Mouse (Mus musculus) retina, postnatal 1 day (tissue): Measurements from ENCODE around the gene Gm11020.
"Not testable (repeated sequence)": the region's sequence is repeated elsewhere in the genome, so short reads cannot be mapped to it uniquely, and the experiment has no call there.

Experiments
- DNase-seq: peaks from one replicate; pipeline ENCODE4 v3.0.0-alpha.2; 2012

Gene Gm11020

GRCm38 (mm10) chr8:104321267-104321666 lies at the start of gene Gm11020:
TSS of gene Gm11020 (plus strand) at chr8:104321567.
- DNase-seq, result not testable (repeated sequence)

GRCm38 (mm10) chr8:104293081-104293480 lies 28.3 kb upstream of the Gm11020 start, which contains the start of gene Cmtm2a:
TSS of gene Cmtm2a (minus strand) at chr8:104293181.
- DNase-seq, result not testable (repeated sequence)

DNA sequence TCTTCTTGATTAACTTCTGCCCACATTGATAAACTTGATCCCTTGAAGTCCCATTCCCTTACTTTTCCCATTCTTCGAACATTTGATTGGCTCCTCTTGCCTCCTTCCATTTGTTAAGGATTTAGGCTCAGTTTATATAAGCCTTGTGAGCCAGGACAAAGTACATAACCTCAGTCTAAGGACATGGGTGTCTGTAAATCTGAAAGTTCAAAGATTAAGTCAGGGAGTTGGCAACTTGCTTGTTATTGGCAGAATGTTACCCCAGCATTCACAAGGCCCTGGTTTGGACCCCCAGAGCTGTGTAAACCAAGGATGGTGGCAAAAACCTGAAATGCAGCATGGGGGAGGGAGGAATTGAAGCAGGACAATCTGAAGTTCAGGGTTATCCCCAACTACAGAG lies 27.0 kb upstream of the Gm11020 start:
- no peak for DNase-seq

DNA sequence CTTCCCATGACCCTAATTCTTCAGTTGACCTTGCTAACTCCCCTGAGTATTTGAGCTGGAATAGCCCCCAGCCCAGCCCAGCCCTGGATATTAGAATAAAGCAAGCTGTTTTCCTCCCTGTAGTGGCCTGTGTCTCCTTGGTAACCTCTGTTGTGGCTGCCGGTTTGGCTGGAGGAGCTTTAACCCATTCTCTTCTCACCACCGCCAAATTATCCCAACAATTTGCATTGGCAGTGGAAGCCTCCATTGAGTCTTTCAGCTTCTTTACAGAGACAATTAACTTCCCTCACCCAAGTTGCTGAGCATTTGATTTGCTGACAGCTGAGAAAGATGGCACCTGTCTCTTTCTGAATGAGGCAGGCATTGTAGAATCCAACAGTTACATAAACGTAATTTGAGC lies 19.8 kb upstream of the Gm11020 start:
- DNase-seq, result peak; percentile 81

GRCm38 (mm10) chr8:104302536-104302935 lies 18.8 kb upstream of the Gm11020 start:
- not testable (repeated sequence) for DNase-seq

GRCm38 (mm10) chr8:104304962-104305361 lies 16.4 kb upstream of the Gm11020 start:
- DNase-seq, result no peak

DNA sequence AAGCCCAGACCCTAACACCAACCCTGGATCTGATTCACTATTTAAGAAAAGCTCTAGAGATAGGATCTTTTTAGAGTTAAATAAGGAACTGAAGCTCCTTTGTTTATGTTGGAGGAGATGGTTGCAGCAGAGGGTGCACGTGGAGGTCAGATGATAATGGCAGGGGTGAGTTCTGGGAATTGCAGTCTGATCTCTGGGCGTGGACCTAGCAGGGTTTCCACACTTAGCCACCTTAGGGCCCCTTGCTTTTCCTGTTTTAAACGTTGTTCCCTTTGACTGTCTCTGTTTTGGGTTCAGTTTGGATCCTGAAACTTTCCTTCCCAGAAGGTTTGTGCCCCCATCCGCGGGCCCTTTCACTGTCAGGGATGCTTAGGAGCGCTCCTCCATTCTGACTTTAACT lies 13.0 kb upstream of the Gm11020 start:
- not testable (repeated sequence) for DNase-seq

DNA sequence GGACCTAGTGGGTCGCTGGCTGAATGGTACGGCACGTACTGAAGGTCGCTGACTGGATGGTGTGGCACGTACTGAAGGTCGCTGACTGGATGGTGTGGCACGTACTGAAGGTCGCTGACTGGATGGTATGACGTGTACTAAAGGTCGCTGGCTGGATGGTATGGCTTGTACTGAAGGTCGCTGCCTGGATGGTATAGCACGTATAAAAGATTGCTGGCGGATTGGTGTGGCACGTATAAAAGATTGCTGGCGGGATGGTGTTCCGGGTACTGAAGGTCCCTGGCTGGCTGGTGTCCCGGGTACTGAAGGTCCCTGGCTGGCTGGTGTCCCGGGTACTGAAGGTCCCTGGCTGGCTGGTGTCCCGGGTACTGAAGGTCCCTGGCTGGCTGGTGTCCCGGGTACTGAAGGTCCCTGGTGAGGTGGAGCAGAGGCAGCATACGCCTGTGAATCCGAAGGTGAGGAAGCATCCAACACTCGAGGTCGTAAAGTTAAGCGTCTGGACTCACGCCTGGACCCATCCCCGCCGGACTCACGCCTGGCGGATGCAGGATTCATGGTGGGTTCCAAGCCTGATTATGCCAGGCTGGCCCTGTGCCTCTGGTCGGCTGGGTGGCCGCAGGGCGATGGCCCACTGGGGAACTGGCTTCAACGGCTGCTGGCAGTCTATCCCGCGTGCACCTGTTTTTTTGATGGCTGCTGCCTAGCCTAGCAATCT lies 11.8 kb upstream of the Gm11020 start, which contains the start of the genes Gm45711 and Cmtm1:
Gm45711 (minus strand) TSS at position 641 of the 715 bp plus-strand sequence.
Cmtm1 (minus strand) TSS at position 705 of the 715 bp plus-strand sequence.
- not testable (repeated sequence) for DNase-seq

- not testable (repeated sequence) for DNase-seq
Measured at GRCm38 (mm10) chr8:104312023-104312422, 9.3 kb upstream of the Gm11020 start.

DNA sequence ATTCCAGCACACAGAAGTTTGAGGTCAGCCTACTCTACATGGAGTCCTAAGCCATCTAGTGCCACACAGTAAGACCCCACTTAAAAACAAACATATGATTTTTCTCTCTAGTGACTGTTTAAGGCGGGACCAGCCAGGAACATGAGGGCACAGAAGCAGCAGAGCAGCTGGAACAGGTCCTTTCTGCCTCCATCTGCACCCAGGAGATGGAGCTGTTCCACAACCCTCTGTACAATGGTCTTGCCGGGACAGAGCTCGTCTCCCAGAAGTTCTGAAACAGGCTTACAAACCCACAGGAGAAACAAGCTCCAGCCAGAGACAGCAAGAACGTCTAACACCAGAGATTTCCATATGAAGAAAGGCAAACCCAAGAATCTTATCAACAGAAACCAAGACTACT lies 8.1 kb upstream of the Gm11020 start:
- no peak for DNase-seq

DNA sequence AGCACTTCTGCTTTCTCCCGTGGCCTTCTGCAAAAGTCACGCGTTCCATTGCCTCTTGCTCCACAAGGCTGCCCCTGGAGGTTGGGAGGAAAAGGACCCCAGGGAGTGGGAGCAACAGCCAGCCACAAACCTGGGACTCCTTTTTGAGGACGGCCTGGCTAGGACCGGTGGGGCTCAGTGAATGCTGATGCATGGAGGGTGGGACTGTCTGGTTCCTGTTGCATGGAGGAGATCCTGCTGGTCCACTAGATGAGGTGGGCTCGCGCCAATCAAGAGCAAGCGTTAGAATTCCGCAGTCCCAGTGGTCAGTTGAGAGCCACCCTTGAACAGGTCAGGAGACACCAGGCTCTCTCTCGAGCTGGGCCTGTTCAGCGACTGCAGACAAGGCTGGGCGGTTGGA lies 563 bp downstream of the Gm11020 start, which contains the start of gene Cmtm2b:
Cmtm2b (plus strand) TSS at position 301 of the 400 bp plus-strand sequence.
- not testable (repeated sequence) for DNase-seq

DNA sequence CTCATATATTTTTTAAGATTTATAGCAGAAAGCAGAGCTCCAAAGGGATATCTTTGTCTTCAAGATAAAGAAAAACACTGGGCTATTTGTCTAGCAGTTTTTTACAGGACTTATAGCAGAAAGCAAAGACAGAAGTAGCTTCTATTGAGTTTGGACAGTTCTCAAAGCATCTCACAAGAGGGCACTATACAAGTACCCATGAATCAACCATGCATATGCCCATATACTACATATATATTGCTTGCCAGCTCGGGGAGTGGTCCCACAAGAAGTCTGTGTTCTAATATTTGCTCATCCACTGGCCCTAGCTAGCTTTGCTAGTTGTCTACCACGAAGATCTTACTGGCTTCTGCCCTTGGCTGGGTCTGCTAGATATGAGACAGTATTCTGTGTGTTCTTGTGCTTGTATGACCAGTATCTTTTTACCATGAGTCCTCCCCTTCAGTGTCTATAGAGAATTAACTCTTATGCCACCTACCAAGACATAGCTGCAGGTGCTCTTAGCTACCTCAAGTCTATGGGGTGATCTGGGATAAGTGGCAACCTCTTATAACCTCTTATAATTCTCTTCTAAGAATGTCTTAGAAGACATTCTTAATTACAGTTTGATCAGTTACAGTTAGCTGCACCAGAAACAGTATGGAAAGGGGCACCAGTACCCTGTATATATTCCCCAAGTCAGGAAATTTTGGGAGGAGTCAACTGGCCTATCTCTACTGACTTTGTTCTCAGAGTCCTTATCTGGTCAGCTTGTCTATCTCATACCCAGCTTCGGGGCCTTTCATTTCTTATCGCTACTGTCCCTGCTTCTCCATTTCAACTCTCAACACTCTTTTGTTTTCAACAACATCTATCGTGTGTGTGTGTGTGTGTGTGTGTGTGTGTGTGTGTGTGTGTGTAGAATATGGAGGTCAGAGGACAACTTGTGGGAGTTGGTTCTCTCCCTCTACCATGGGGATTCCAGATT lies 11.6 kb downstream of the Gm11020 start:
- no peak for DNase-seq

GRCm38 (mm10) chr8:104333786-104334185 lies 12.4 kb downstream of the Gm11020 start:
- DNase-seq, result no peak

DNA sequence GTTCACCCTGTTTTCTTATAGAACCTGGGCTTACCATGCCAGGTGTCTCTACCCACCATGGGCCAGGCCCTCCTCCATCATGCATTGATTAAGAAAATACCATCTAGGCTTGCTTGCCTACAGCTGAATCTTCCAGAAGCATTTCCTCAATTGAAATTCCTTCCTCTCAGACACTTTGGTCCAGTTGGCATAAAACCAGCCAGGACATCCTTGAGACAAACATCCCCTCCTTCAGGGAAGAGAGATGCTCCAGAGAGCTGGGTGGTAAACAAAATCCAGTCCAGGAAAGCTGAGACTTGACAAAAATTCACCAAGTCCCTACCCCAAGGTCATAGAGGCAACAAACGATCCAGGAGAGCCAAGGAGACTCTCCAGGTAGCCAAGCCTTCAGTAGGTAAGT lies 12.8 kb downstream of the Gm11020 start:
- DNase-seq, result no peak

DNA sequence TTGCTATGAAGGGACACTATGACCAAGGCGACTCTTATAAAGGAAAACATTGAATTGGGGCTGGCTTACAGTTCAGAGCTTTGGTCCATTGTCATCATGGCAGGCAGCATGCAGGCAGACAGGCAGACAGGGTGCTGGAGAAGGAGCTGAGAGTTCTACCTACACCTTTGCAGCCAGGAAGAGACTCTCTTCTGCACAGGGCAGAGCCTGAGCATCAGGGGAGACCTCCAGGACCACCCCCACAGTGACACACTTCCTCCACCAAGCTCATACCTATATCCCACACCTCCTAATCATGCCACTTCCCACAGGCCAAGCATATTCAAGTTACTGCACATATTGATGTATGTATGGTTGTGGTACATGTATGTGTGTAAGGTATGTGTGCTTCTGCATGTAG lies 15.4 kb downstream of the Gm11020 start:
- DNase-seq, result no peak

GRCm38 (mm10) chr8:104337890-104338289 lies 16.5 kb downstream of the Gm11020 start:
- DNase-seq, result peak; percentile 26

GRCm38 (mm10) chr8:104339229-104339982 lies 18.0 kb downstream of the Gm11020 start, which contains the start of gene Cmtm3:
TSS of gene Cmtm3 (plus strand) at chr8:104339410.
- DNase-seq, result peak; percentile 34

- DNase-seq, result peak; percentile 24
Measured at GRCm38 (mm10) chr8:104339983-104340232, 18.5 kb downstream of the Gm11020 start.

DNA sequence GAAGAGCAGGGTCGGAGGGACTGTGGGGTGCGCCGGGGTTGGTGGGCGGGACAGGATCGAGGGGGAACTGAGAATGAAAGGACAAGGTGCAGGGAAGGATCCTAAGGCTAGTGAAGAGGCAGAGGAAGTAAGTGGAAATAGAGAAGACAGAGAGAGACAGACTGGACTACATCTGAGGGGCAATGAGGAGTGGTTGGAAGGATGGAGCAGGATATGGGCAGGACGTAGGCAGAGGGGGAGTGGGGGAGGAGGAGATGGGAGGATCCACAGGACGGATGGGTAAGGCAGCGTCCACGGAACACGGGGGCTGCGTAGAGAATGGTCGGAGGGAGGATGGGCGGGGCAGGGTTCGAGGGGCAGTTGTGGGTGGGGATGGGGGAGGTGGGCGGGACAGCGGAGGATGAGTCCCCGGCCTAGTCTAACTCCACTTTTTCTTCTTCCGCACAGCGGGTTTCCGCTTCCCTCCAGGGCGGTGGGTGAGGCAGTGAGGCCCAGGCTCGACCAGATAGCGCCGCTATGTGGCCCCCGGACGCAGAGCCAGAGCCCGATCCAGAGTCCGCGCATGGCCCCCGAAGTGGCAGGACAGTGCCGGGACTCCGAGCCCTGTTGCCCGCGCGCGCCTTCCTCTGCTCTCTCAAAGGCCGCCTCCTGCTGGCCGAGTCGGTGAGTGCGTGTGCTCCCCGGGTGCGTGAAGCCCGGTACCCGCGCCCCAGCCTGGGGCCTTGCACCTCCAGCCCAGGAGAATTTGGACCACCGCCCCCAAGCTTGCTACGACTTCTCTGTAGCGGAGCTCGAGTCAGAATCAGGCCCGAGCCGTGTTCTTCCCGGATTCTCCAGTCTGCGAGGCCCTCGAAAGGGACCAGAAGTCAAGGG lies 19.1 kb downstream of the Gm11020 start:
- peak; percentile 83 for DNase-seq

GRCm38 (mm10) chr8:104341106-104341561 lies 19.8 kb downstream of the Gm11020 start:
- DNase-seq, result peak; percentile 93

DNA sequence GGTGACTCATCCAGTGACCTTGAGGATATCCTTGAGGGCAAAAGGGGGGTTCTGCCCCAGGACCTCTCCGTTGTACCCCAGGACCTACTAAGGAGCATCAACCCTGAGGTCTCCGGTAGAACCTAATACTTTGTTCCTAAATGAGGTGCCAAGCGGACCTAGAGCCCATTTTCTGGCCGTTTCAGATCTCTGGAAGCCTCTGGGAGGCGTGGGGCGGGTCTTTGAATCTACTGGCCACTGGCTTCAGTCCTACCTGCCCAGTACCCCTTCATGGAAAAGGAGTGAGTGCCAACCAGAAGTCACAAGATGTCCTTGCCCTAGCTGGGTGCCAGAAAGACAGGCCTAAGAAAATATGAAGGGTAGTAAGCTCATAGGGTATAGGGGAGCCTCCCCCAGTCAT lies 20.3 kb downstream of the Gm11020 start:
- DNase-seq, result no peak

DNA sequence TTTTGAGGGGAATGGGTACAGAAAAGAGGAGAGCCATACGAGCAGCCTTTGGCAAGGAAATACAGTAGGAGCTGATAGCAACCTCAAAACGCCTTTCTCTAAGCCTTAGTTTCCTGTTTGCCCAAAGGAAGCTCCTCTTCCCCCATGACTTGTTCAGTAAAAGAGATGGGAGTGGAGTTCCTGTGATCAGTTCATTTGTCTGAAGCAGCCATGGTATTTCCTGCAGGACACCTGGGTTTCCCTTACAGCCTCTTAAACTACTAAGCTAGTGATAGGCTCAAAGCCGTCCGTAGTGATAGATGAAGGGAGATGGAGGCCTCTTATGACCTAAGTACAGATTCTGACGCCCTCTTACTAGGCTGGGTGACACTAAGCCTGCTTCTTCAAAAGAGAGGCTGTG lies 21.1 kb downstream of the Gm11020 start:
- DNase-seq, result no peak
